Mouse (Mus musculus) hindlimb bud, embryonic 11.5 days (tissue): ENCODE results near the gene Tmem238.
"Not testable (repeated sequence)": the region's sequence is repeated elsewhere in the genome, so short reads cannot be mapped to it uniquely, and the experiment has no call there.

Experiments used
- DNase-seq: peaks from one replicate; pipeline ENCODE4 v3.0.0-alpha.2; 2012; ENCODE audit warnings: low read depth, low spot score; ENCODE audit errors: extremely low spot score

The Tmem238 gene

DNA sequence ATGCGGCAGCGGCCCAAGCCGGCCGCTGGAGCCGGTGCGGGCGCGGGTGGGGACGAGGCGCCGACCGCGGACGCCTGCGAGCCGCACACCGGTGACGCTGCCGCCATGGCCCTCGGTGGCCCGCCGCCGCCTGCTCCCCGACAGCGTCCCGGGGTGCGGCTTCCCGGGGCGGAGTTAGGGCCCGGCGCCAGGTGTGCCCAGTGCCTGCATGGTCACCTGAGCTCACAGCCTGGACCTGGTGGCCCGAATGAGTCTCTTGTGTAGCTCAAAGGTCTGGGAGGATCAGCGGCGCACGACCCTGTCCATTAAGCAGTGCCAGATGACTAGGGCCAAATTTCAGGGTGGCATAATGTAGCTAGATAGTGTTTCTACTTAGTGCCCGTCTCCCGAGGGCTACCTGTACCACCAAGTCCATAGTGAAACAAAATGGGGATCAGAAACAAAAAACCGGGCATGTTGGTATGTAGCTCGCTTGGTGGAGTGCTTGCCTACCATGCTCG lies at the start of gene Tmem238:
Tmem238 (minus strand) TSS at position 221 of the 500 bp plus-strand sequence.
- no peak for DNase-seq

DNA sequence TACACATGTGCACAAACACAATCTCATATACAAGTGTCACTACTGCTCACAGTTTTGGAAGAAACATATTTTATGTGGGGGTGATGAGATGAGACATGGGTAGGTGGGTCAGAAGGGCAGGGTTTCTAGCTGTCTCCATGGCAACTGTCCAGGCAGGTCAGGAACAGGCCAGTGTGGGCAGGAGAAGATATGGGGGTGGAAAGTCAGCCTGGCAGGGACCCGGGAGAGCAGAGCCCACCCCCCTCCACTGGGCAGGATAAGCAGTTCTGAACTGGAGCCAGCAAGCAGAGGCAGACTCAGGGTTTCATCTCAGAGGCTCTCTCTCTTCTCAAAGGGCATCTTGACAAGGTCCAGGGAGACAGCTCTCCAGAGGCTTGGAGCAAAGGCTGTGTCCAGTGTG lies 48.2 kb upstream of the Tmem238 start:
- no peak for DNase-seq

DNA sequence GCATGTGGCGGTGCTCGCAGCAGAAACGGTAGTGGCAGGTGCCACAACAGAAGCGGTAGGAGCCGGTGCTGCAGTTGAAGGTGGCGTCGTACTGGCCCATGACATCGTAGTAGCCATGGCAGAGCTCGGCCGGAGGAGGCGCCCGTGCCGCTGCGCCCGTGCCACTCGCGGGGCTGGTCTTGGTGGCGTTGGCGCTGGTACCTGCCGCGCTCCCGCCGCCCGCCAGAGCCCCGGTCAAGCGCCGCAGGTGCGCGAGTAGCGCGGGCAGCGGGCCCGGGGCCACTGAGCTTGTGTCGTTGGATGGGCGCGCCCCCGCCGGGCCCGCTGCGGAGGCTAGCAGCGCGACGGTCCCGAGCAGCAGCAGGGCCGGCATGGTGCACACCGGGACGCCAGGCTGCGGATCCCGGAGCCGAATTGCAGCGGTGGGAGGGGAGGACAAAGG lies 46.9 kb upstream of the Tmem238 start:
- DNase-seq: no peak

DNA sequence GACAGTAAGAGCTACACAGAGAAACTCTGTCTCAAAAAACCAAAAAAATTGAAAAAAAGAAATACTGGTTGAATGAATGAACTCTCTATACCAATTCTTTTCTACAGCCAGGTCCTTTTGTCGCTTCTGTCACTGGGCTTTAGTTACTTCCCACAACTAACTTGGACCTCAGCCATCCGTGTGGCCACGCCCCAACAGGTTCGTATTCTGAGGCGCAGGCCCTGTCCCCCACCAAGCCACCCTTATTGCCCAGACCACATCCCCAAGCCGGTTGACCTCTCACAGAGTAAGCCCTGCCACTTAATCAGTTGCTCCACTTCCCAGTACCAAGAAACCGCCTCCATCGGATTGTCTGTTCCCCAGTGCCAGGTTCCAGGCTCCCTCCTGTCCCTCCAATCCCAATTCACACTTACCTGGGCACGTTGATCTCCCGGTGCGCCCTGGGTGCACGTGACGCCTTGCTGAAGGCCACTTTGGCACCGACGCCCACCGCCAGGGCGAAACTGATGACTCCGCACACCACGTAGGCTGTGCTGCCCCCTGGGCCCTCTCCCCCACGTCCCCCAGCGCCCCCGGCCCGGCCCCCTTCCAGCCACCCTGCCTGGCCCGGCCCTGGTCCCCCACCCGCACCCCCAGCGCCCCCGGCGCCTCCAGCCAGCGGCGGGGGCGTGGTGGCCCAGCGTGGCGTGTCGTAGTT lies 46.3 kb upstream of the Tmem238 start:
- no peak for DNase-seq

DNA sequence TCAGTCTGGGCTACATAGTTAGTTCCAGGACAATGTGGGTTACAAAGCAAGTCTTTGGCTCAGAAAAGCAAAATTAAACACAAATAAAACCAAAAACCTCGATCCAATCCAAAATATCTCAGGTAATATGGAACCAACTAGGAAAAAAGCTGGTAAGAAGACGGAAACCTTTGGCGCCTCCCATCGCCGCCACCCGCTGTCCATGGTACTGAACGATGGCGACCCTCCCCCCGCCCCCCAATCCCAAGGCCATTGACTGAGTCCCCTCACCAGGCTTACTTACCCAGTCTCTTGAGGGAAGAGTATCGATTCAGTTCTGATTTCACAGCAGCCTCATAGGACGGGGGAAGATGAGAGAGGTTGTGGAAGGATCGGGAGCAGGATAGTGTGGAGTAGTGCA lies 41.0 kb upstream of the Tmem238 start:
- no peak for DNase-seq

DNA sequence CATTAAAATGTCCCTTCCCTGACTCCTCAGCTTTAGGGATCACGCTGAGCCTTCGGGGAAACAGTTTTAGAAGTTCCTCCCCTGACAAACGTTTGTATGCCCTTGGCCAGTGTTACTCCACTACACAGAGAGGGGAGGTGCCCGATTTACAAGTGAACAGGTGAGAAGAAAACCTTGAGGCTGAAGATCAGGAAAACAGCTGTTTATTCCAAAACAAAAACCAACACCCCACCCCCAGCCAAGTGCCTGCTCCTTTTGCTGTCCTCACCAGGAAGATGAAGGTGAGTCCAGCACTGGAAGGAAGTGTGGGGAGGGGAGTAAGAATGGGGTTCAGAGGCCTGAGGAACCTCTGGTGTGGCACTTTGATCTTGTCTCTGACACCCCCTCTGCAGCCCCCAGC lies 35.9 kb upstream of the Tmem238 start:
- no peak for DNase-seq

DNA sequence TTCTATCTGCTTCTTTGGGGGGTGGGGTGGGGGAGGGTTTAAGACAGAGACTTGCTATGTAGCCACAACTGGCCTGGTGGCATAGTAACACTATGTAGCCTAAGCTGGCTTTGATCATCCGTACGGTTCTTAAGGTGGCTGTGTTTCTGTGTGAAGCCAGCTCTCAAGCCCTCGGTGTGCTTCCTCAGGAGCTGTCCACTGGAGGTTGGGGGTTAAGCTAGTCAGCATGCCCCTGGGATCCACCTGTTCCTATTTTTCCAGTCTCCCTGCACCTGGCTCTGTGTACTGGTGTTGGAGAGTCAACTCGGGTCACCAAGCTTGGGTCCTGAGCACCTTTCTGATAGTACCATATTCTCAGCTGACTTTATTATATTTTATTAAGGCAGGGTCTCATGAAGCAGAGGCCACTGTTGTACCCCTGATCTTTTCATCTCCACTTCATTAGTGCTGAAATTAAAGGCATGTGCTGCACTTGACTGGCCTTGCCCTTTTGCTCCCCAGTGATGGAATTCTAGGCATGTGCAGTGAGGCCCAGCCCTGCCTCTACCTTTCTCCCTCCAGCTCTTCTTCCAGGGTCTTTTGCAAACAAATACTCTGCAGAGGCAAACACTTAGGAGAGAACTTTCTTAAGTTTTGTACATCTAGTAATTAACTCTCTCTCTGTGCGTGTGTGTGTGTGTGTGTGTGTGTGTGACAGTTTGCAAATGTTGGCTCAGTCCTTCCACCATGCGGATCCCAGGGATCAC lies 32.9 kb upstream of the Tmem238 start:
- no peak for DNase-seq

DNA sequence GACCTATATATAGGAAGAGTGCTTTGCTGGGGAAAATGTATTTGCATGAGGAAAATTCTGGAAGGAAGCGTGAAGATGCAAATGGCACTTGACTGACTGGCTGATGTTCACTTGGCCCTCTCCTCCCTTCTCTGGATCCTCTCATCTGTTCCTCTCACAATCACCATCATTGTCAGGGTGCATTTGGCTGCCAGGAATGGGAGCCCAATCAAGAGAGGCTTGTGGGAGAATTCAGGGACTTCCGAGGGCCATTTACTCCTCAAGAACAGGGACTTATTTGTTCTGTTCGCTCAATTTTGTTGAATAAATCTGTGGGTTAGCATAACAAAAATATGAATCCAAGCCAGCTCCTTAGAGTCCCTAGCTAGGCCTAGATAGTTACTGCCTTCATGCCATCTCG lies 32.2 kb upstream of the Tmem238 start:
- no peak for DNase-seq

DNA sequence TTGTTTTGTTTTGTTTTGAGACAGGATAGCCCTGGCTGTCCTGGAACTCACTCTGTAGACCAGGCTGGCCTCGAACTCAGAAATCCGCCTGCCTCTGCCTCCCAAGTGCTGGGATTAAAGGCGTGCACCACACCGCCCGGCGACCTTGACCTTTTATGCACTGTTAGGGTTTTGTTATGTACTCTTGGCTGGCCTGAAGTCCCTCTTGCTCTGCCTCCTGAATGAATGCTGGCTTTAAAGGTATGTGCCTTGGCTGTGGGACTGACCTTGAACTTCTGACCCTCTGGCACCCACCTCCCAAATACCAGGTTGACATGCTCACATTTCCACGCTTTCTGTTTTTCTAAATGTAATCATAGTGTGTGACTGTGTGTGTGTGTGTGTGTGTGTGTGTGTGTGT lies 31.5 kb upstream of the Tmem238 start:
- not testable (repeated sequence) for DNase-seq

DNA sequence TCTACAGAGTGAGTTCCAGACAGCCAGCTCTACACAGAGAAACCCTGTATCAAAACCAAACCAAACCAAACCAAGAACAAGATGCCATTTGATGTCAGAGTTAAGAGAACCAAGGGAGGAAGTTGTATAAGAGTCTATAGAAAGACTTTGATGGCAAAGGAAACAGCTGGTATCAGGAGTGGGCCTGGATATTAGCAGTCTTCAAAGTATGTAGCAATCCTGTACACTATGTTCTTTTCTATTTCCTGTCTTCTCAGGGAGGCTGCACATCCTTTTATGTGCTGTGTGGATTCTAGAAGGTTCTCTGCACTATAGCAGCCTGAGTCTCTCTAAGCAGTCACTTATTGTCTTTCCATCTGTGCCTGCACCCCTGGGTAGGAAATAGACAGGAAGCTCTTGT lies 27.1 kb upstream of the Tmem238 start:
- no peak for DNase-seq

DNA sequence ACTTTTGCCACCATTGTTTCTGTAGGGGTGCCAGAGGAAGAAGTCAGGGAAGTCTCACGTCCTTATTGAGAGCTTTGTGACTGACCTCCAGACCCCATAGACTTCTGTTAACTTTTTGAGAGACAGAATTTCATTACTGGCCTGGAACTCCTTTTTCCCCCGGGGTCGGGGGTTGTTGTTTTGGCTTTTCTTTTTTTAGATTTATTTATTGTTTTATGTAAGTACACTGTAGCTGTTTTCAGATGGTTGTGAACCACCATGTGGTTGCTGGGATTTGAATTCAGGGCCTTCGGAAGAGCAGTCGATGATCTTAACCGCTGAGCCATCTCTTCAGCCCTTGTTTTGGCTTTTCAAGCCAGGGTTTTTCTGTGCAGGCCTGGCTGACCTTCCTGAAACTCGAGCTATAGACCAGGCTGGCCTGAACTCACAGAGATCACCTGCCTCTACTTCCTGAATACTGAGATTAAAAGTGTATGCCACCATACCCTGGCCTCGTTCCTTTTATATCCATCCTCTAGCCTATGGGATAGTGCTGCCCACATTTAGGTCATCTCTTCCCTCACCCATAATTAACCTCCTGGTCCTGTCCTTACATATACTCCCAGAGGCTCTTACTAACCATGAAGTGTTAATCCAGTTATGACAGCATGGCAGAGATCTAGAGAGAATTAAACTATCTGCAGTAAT lies 23.8 kb upstream of the Tmem238 start:
- no peak for DNase-seq

DNA sequence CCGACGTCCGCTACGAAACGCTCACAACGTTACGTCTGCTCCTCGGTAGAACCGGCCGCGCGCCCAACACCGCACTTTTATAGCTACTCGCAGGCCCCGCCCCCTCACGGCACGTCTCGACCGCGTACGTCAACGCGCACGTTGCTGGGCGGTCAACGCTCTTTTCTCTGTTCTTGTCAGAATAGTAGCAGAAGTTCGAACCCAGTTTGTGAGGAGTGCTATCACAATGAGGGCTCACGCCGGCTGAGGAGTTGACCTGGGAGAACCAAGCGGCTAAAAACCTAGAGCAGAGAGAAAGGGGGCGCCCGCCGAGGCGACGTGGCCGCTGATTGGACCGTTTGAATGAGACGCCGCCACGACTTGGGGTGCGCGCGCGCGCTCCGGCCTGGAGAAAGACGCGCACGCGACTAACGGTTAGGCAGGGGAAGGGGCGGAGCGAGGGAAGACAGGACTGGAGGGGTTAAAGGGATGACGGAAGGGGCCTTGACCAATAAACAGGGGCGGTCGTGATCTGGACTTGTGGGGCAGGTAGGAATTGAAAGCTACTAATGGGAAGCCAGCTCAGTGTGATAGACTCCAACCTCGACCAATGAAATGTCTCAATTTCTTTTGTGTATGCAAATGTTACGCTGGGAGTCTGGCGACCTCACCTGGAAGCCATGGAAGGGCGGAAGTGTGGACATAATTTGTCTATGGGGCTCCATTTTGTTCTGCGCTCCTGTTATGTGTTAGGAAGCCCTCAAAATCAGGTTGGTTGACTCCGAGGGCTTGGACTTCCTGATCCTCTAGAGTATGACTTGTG lies 23.0 kb upstream of the Tmem238 start, which contains the start of gene Ube2s:
Ube2s (minus strand) TSS at position 288 of the 802 bp plus-strand sequence.
- peak; percentile 96 for DNase-seq

DNA sequence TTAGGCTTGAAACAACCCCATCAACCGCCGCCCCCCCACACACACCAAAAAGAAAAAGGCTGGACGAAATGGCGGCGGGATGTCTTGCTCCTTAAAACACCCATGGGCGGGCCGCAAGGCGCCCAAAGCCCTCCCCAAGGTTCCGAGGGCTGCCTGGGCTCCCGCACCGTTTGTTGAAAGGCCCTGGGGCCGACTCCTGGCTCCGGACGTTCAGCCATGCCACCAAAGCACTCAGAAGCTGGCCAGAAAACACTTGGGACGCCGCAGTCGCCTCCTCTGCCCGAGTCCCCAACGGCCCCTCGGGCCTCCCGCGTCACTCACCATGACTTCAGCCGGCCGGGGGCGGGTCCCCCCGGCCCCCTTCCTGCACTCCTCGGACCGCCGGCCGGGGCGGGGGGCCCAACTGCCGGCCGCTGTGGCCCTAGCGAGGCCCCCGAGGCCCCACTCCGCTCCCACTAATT lies 22.4 kb upstream of the Tmem238 start:
- no peak for DNase-seq

DNA sequence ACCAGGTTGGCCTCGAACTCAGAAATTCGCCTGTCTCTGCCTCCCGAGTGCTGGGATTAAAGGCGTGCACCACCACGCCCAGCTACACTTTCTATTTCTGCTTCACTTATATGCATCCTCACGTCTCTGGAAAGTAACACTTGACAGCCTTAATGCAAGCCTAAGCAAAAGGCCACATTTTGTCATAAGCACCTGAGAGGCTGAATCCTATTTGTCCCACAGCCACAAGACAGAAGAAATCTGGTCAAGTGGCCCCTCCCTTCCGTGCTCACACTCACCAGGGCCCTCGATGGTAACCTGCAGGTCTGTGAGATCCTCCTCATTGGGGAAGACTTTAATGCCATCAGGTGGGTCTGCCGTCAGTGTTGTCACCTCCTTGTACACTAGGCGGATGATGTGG lies 21.7 kb upstream of the Tmem238 start:
- not testable (repeated sequence) for DNase-seq

DNA sequence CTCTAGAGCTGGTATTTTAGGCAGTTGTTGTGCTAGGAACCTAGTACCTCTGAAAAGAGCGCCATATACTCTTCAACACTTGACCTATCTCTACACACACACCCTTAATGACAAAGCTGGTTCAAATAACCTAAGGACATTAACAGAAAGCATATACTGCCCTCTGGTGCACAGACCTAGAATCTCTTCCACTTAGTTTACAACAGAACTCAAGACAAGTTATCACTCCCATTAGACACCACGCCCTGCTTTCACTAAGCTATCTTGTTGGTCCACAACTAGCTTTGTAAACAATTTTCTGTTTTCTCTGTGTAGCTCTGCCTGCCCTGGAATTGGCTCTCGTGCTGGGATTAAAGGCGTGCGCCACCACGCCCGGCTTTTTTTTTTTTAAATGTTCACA lies 17.3 kb upstream of the Tmem238 start:
- DNase-seq: no peak

DNA sequence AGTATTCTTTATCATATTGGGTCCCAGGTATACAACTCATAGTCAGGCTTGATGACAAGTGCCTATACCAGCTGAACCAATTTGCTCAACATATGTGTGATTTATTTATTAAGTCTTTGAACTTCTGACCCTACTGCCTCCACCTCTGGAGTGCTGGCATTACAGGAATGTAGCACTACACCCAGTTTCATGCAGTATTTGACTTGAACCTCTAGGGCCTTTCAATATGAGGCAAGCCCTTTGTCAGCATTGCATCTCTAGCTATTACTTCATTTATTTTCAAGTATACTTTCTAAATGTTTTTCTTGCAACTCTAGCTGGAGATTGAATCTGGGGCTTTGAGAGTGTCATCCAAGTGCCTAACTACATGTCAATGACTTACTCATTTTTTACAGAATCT lies 12.8 kb upstream of the Tmem238 start:
- no peak for DNase-seq

DNA sequence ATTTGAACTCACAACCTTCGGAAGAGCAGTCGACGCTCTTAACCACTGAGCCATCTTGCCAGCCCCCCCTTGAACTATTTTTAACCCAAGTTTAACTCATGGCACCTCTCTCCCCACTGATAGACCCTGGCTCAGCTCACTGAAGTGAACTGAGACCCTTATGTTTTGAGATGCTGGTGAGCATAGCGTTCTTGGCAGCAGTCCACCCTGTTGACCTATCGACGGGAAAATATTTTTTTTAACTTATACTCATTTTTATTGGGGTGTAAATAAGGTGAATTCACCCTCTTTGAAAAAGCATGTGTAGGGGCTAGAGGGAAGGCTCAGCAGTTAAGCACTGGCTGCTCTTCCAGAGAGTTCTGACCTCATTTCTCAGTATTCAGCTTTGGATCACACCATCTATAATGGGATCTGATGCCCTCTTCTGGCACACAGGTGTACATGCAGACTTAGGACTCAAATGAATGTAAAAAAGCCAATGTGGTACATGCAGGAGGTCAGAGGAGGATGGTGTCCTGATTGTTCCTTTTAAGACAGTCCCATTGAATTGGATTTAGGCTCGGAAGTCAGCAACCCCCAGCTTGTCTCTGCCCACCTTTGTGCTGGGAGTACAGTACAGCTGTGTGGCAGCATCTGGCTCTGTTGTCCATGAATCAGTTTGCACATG lies 6.4 kb upstream of the Tmem238 start:
- DNase-seq: no peak

DNA sequence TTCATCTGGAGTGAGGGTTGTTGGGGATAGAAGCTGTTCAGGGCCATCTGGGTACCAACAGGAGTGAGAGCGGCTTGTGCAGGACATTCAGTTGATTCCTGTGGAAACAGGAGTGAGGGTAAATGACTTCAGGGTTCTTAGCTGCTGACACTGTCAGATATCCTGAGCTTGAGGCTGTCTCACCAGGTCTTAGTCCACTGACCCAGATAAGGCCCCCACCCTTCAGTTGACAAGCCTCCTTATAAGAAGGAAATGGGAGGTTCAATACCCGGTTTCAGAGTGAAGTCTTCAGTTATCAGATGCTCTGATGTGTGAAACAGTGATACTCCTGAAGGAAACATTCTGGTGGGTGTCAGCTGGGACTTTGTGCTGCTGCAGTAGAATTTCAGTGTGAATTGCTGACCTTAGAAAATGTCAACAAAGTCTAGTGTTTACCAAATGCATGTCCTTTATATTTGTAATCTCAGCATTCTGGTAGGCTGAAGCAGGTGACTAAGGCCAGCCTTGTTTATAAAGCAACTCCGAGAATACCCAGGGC lies 5.2 kb upstream of the Tmem238 start:
- DNase-seq: no peak

DNA sequence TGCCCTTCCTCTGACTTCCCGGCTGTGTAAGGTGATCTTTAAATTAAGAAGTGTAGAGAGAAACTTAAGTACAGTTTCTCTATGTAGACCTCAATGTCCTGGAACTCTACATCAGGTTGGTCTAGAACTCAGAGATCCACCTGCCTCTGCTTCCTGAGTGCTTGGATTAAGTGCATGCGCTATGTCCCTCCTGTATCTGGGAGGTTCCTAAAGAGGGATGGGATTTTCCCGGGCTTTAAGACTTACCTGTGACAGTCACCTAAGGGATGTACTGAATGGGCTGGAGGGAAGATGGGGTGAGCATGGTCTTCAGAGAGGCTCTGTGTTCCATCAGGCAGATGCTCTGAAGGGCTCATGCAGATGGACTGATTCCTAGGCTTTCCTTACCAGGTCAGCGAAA lies 4.2 kb upstream of the Tmem238 start:
- DNase-seq: no peak

DNA sequence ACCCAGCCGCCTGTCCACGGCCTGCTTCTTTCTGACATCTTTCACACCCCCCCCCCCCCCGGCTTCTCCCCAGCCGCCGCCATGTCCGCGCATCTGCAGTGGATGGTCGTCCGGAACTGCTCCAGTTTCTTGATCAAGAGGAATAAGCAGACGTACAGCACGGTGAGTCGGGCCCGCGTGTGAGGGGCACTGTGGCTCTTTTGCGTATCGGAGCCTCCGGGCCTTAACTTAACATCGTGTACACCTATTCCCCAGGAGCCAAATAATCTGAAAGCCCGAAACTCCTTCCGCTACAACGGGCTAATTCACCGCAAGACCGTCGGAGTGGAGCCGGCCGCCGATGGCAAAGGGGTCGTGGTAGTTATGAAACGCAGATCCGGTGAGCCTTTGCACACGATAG lies 3.8 kb upstream of the Tmem238 start:
- not testable (repeated sequence) for DNase-seq
